Comparison of ENCODE assay signal across 8 mouse cellular contexts in the genomic region with DNA sequence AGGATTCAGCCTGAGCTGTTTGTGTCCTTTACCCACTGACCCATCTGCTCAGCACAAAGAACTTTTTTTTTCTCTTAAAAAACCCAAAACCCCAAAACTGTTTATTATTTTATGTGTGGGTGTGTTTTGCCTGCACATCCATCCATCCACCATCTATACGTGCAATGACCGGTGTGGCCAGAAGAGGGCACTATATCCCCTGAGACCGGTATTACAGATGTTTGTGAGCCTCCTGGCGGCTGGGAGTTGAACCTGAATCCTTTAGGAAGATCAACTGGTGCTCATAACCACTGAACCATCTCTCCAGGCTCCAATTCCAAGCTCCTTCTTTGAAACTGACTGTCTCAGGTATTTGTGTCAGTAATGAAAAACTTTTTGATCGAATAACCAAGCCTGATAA. TPM values are rescaled to one million over a fixed set of nuclear protein-coding genes. Genes with fewer than 3 reads are reported as not detected.
DNase-seq lines count a peak whose midpoint lies in the region; ATAC-seq and TF ChIP-seq lines count a peak whose summit lies in the region.

No protein-coding gene starts in this region.

- TF ChIP-seq CTCF in bone marrow macrophage, adult 2 months (IDR thresholded peaks at IDR 0.05; ENCODE audit: low read depth, low read length): peak; percentile 99
- TF ChIP-seq CTCF in kidney, postnatal 0 days (IDR thresholded peaks at IDR 0.05; ENCODE audit: low read depth): peak; percentile 99

- peaks cover 8% of the 10 kb centered on the region for H3K4me1 ChIP-seq in bone marrow macrophage, adult 2 months (ENCODE audit: control insufficient read depth, insufficient read depth, low read length)
- no peaks in the 10 kb centered on the region for H3K4me1 ChIP-seq in kidney, postnatal 0 days (replicated peaks; ENCODE audit: insufficient read depth, low read length)
- no peaks in the 10 kb centered on the region for H3K4me1 ChIP-seq in liver, embryonic 15.5 days (replicated peaks)

- H3K9me3 ChIP-seq in kidney, postnatal 0 days (replicated peaks; ENCODE audit: low read length): no peaks in the 10 kb centered on the region
- H3K9me3 ChIP-seq in liver, embryonic 15.5 days (replicated peaks): no peaks in the 10 kb centered on the region

- H3K36me3 ChIP-seq in kidney, postnatal 0 days (ENCODE audit: insufficient read depth, low read length): no peaks in the 10 kb centered on the region
- no peaks in the 10 kb centered on the region for H3K36me3 ChIP-seq in liver, embryonic 15.5 days (replicated peaks)

- WGBS in kidney, postnatal 0 days: 20% methylated on average over 5 of the region's 5 CpGs
- WGBS in liver, embryonic 15.5 days (ENCODE audit: insufficient replicate concordance): 16% methylated on average over 5 of the region's 5 CpGs

- H3K27me3 ChIP-seq in kidney, postnatal 0 days (ENCODE audit: insufficient read depth, low read length): no peaks in the 10 kb centered on the region
- no peaks in the 10 kb centered on the region for H3K27me3 ChIP-seq in liver, embryonic 15.5 days

- H3K4me2 ChIP-seq in kidney, postnatal 0 days (ENCODE audit: low read length): no peak overlapping the region
- H3K4me2 ChIP-seq in liver, embryonic 15.5 days: no peak overlapping the region

- 0 out of 2 replicates have a peak, but pooled peaks have one; percentile 46 for ATAC-seq in kidney, postnatal 0 days (replicated peaks; ENCODE audit: low FRiP score, low read depth)
- peak; percentile 37; the same call in 1 of the 2 replicates for ATAC-seq in liver, embryonic 15.5 days (ENCODE audit: insufficient read depth)

- H3K4me3 ChIP-seq in bone marrow macrophage, adult 2 months (ENCODE audit: insufficient read depth, low read length): no peak overlapping the region
- no peak overlapping the region for H3K4me3 ChIP-seq in kidney, postnatal 0 days (replicated peaks; ENCODE audit: low read depth, low read length)
- H3K4me3 ChIP-seq in liver, embryonic 15.5 days (replicated peaks): no peak overlapping the region

- peak; percentile 33 for DNase-seq in right cerebral cortex, adult 18-20 months
- DNase-seq in right cerebral cortex, postnatal 25 days: no peak
- peak; percentile 58 to 59 for DNase-seq in gastrocnemius, adult 8-10 months (ENCODE audit: low spot score in 2 of 2)
- DNase-seq in kidney, postnatal 0 days (ENCODE audit: low spot score): peak; percentile 87
- DNase-seq in retina, postnatal 1 day: peak; percentile 75
- DNase-seq in urinary bladder, postnatal 14 days (ENCODE audit: low spot score): peak; percentile 76

- no peak overlapping the region for H3K27ac ChIP-seq in bone marrow macrophage, adult 2 months (ENCODE audit: insufficient read depth, low read depth, low read length)
- H3K27ac ChIP-seq in kidney, postnatal 0 days: no peak overlapping the region
- no peak overlapping the region for H3K27ac ChIP-seq in liver, embryonic 15.5 days (replicated peaks)

- H3K9ac ChIP-seq in kidney, postnatal 0 days (ENCODE audit: low read depth, low read length): no peak overlapping the region
- H3K9ac ChIP-seq in liver, embryonic 15.5 days: no peak overlapping the region

- no peak for TF ChIP-seq POLR2A in bone marrow macrophage, adult 2 months (IDR thresholded peaks at IDR 0.05; ENCODE audit: borderline replicate concordance, low read depth, low read length)

RNA-seq across cellular contexts. Expression of a gene that starts 48.0 kb away (rescaled TPM):
- polyA plus RNA-seq in bone marrow macrophage, adult 2 months (2012; ENCODE audit: insufficient read depth, insufficient read length, missing spikeins): 75.6 and 78.9 TPM in 2 replicates
- 10 to 100 TPM; 17.0 to 24.5 (median 20.0) TPM for total RNA-seq in gastrocnemius, adult 8-10 months (2022)
- polyA plus RNA-seq in kidney, postnatal 0 days (2015; fragmentation: Nextera tagmentation; extraction: Ambion mirVana): 6.5 and 8.6 TPM in 2 replicates
- 6.5 and 6.9 TPM in 2 replicates for polyA plus RNA-seq in liver, embryonic 15.5 days (2015; fragmentation: Nextera tagmentation; extraction: Ambion mirVana)
